Mouse (Mus musculus) stomach, postnatal 0 days (tissue): ENCODE measurements around the gene Spaca9. TPM values are rescaled to one million over a fixed set of nuclear protein-coding genes. Genes with fewer than 3 reads are reported as not detected.

Experiments used
- ATAC-seq: fragments of 200-750 bp; cut with Nextera tagmentation; 2 replicates; pipeline ENCODE4 v1.8.0; 2017; ENCODE audit not compliant: low FRiP score, low TSS enrichment
- DNase-seq: peaks from one replicate; pipeline ENCODE4 v3.0.0-alpha.2; 2016; ENCODE audit warnings: low spot score
- H3K27ac ChIP-seq: fragments of 300-500 bp; sonication (generic); replicated peaks from 2 replicates; pipeline ENCODE4 v1.5.1; 2014; ENCODE audit warnings: mild to moderate bottlenecking, control low read depth
- H3K27me3 ChIP-seq: fragments of 300-500 bp; sonication (generic); 2 replicates; pipeline ENCODE4 v1.6.1; 2014; ENCODE audit warnings: low read length; ENCODE audit not compliant: control insufficient read depth, insufficient read depth
- H3K36me3 ChIP-seq: fragments of 300-500 bp; sonication (generic); 2 replicates; pipeline ENCODE4 v1.6.1; 2014; ENCODE audit warnings: low read length, mixed read lengths; ENCODE audit not compliant: control insufficient read depth, insufficient read depth
- H3K4me1 ChIP-seq: fragments of 300-500 bp; sonication (generic); replicated peaks from 2 replicates; pipeline ENCODE4 v1.6.1; 2014; ENCODE audit warnings: antibody characterized with exemption; ENCODE audit not compliant: control insufficient read depth, insufficient read depth
- H3K4me2 ChIP-seq: fragments of 300-500 bp; sonication (generic); replicated peaks from 2 replicates; pipeline ENCODE4 v1.6.1; 2014; ENCODE audit warnings: low read depth, mild to moderate bottlenecking, control low read depth, moderate library complexity
- H3K4me3 ChIP-seq: fragments of 300-500 bp; sonication (generic); 2 replicates; pipeline ENCODE4 v1.5.1; 2014; ENCODE audit warnings: low read depth, low read length, control low read depth
- H3K9ac ChIP-seq: fragments of 300-500 bp; sonication (generic); 2 replicates; pipeline ENCODE4 v1.6.1; 2014; ENCODE audit warnings: mild to moderate bottlenecking, low read length, control low read depth, mixed read lengths
- H3K9me3 ChIP-seq: fragments of 300-500 bp; sonication (generic); 2 replicates; pipeline ENCODE4 v1.6.1; 2016; ENCODE audit warnings: low read length; ENCODE audit not compliant: control insufficient read depth
- CTCF ChIP-seq: IDR thresholded peaks from 2 replicates; pipeline ENCODE4 v1.5.1; 2016; ENCODE audit warnings: antibody characterized with exemption, low read depth, mild to moderate bottlenecking, moderate library complexity
- EP300 ChIP-seq: optimal IDR thresholded peaks from 2 replicates; pipeline ENCODE3; 2016; ENCODE audit warnings: antibody characterized with exemption
- WGBS: fragments of 180-500 bp; shearing (Covaris S2); extraction: QIAGEN DNeasy Blood & Tissue Kit; methylation state at CpG from one replicate; pipeline ENCODE4 v1.1.7; 2014; 5-methylcytosine and 5-hydroxymethylcytosine counted together
- microRNA-seq: library from miRNA; unstranded; fragments of <30 nt; microRNA quantifications from one replicate; pipeline ENCODE4, GENCODE M21; 2016
- polyA plus RNA-seq: library from polyadenylated mRNA; unstranded; fragments of >200 nt; fragmentation: Nextera tagmentation; extraction: Ambion mirVana; gene quantifications from 2 replicates; pipeline ENCODE4 v1.2.1, GENCODE M21; 2015

Spaca9 gene
- polyA plus RNA-seq, 1 experiment from 2014 or later, result 0.69 TPM

DNA sequence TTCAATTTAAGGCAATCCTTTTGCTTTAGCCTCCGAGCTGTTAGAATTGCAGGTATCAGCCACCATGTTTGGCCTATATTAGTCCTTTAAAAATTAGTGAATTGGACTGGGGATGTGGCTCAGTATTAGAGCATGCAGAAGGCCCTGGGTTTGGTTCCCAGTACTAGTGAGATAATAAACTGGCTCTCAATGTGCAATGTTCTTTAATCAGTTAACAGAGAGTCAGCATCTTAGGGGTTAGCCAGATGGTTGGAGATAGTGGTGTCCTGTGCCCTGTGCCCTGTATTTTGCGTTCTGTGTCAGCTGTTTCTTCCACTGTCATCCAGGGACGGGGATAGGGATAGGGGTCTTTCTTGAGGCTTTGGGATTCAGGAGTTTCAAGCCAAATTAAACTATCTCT, 36.6 kb downstream of the Spaca9 start:
- Histone ChIP-seq H3K27me3 (no peaks in the 10 kb centered on the region), H3K36me3 (peaks cover 21% of the 10 kb centered on the region), H3K4me3 (no peak overlapping the region), H3K9ac (no peak overlapping the region), H3K9me3 (no peaks in the 10 kb centered on the region), H3K27ac (no peak overlapping the region), H3K4me2 (no peak overlapping the region), H3K4me1 (no peaks in the 10 kb centered on the region)
- 93% methylated on average over 3 of the region's 3 CpGs for WGBS
- TF ChIP-seq CTCF, result no peak
- TF ChIP-seq EP300, result no peak
- DNase-seq (no peak), ATAC-seq (no peak)

DNA sequence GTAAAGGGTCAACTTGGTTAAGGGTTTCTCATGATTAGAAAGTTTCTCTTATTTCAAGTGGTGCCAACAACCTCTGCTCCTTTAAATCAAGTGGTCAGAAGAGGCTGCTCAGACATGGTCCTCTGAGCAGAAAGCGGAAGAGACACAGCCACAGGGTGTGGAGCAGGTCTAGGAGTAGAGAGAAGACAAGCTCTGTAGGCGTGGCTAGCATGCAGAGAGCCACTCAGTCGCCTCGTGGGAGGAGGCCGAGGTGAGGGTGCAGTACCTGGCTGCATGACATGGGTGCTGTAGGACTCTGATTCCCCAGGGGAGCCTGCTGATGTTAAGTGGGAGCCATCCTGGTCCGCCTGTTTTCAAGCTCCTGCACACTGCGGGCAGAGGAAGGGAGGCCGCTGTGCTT, 43.3 kb downstream of the Spaca9 start:
- no peaks in the 10 kb centered on the region for H3K9me3 ChIP-seq
- H3K27ac ChIP-seq, result no peak overlapping the region
- H3K27me3 ChIP-seq, result no peaks in the 10 kb centered on the region
- H3K36me3 ChIP-seq, result peaks cover 7% of the 10 kb centered on the region; the same call in 1 of the 2 replicates
- ATAC-seq (no peak), DNase-seq (no peak)
- TF ChIP-seq EP300 (no peak), CTCF (no peak)
- no peak overlapping the region for H3K4me3 ChIP-seq
- H3K4me1 ChIP-seq, result no peaks in the 10 kb centered on the region
- WGBS, result 80% methylated on average over 8 of the region's 8 CpGs
- H3K4me2 ChIP-seq, result no peak overlapping the region
- no peak overlapping the region for H3K9ac ChIP-seq

GRCm38 (mm10) chr2:28654295-28654694, 45.2 kb downstream of the Spaca9 start:
- ATAC-seq (0 out of 2 replicates have a peak, but pooled peaks have one; percentile 40), DNase-seq (peak; percentile 65)
- Histone ChIP-seq H3K36me3 (no peaks in the 10 kb centered on the region; the same call in 1 of the 2 replicates), H3K9ac (no peak overlapping the region), H3K9me3 (no peaks in the 10 kb centered on the region), H3K4me1 (no peaks in the 10 kb centered on the region), H3K4me2 (no peak overlapping the region), H3K27ac (no peak overlapping the region), H3K4me3 (no peak overlapping the region), H3K27me3 (no peaks in the 10 kb centered on the region)
- 62% methylated on average over 2 of the region's 2 CpGs for WGBS
- TF ChIP-seq EP300, result no peak
- TF ChIP-seq CTCF, result peak; percentile 71

GRCm38 (mm10) chr2:28653351-28653750, 46.2 kb downstream of the Spaca9 start:
- Histone ChIP-seq H3K4me1 (no peaks in the 10 kb centered on the region), H3K27ac (no peak overlapping the region), H3K27me3 (no peaks in the 10 kb centered on the region), H3K9me3 (no peaks in the 10 kb centered on the region), H3K36me3 (no peaks in the 10 kb centered on the region; the same call in 1 of the 2 replicates), H3K4me3 (no peak overlapping the region), H3K4me2 (no peak overlapping the region), H3K9ac (no peak overlapping the region)
- DNase-seq (no peak), ATAC-seq (no peak)
- WGBS, result 92% methylated on average over 7 of the region's 7 CpGs
- TF ChIP-seq CTCF, result no peak
- no peak for TF ChIP-seq EP300

DNA sequence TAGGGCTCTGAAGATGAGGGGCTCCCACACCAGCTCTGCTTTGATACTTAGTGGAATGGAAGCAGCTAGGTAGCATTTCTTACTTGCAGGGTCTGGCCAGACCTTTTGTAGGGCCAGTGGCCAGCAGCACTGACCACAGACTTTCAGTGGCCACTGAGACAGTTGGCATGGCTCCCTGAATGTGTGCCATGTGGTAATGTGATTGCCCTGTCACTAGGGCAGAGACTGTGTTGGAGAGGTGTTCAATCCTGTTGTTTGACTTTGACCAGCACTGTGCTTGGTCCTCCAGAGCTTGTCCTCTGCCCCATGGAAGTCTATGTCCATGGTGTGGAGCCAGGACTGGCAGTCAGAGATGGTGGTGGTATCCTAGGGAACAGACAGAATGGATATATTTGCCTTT, 49.0 kb downstream of the Spaca9 start:
- TF ChIP-seq CTCF (no peak), EP300 (no peak)

GRCm38 (mm10) chr2:28643081-28643480, 56.4 kb downstream of the Spaca9 start:
- WGBS, result 90% methylated on average over 3 of the region's 3 CpGs

More for the DNA sequence above, 49.0 kb downstream of the Spaca9 start:
- Histone ChIP-seq H3K27me3 (no peaks in the 10 kb centered on the region), H3K4me1 (no peaks in the 10 kb centered on the region), H3K4me2 (no peak overlapping the region), H3K4me3 (no peak overlapping the region), H3K36me3 (no peaks in the 10 kb centered on the region; the same call in 1 of the 2 replicates), H3K27ac (no peak overlapping the region), H3K9ac (no peak overlapping the region), H3K9me3 (no peaks in the 10 kb centered on the region)
- ATAC-seq (no peak), DNase-seq (no peak)

More at GRCm38 (mm10) chr2:28643081-28643480, 56.4 kb downstream of the Spaca9 start:
- H3K4me2 ChIP-seq, result no peak overlapping the region
- H3K27me3 ChIP-seq, result no peaks in the 10 kb centered on the region
- H3K36me3 ChIP-seq, result no peaks in the 10 kb centered on the region
- no peak overlapping the region for H3K4me3 ChIP-seq
- H3K9ac ChIP-seq, result no peak overlapping the region
- no peaks in the 10 kb centered on the region for H3K9me3 ChIP-seq
- ATAC-seq (no peak), DNase-seq (no peak)
- H3K4me1 ChIP-seq, result peaks cover 2% of the 10 kb centered on the region; the same call in 1 of the 2 replicates
- TF ChIP-seq EP300 (no peak), CTCF (no peak)
- H3K27ac ChIP-seq, result no peak overlapping the region

Small RNA genes within 50 kb of the gene (microRNA-seq; reads per million reads assigned to microRNA genes)
- not detected for gene Mir3088

Other genes with a start within 250 kb of the Spaca9 start
- 0.63 and 1.2 TPM in 2 replicates for gene 1700007K13Rik, start 233.4 kb downstream of the Spaca9 start, polyA plus RNA-seq
- gene Mrps2, start 231.7 kb downstream of the Spaca9 start, polyA plus RNA-seq, result 25.3 and 28.3 TPM in 2 replicates
- 1.2 and 1.3 TPM in 2 replicates for gene Gbgt1, start 202.8 kb downstream of the Spaca9 start, polyA plus RNA-seq
- 5.5 and 6.2 TPM in 2 replicates for gene Gm10134, start 193.6 kb downstream of the Spaca9 start, polyA plus RNA-seq
- gene Ralgds, start 186.6 kb downstream of the Spaca9 start, polyA plus RNA-seq, result 23.9 and 26.8 TPM in 2 replicates
- 2.0 and 3.3 TPM in 2 replicates for gene Cel, start 136.3 kb downstream of the Spaca9 start, polyA plus RNA-seq
- 13.1 and 14.0 TPM in 2 replicates for gene Gtf3c5, start 116.0 kb downstream of the Spaca9 start, polyA plus RNA-seq
- 0.07 and 0.40 TPM in 2 replicates for gene Gfi1b, start 77.7 kb downstream of the Spaca9 start, polyA plus RNA-seq
- 4.9 and 5.1 TPM in 2 replicates for gene Tsc1, start 58.5 kb downstream of the Spaca9 start, polyA plus RNA-seq
- gene Ak8, start 437 bp upstream of the Spaca9 start, polyA plus RNA-seq, result 0.29 and 0.40 TPM in 2 replicates
- 3.3 and 3.9 TPM in 2 replicates for gene Gtf3c4, start 140.6 kb upstream of the Spaca9 start, polyA plus RNA-seq
- gene Ddx31, start 140.7 kb upstream of the Spaca9 start, polyA plus RNA-seq, result 5.1 and 5.8 TPM in 2 replicates
- gene Barhl1, start 216.9 kb upstream of the Spaca9 start, polyA plus RNA-seq, result not detected in 2 replicates